Mouse (Mus musculus) CD8-positive naive resting alpha-beta T cell, adult 2 months (primary cell): ENCODE data around the gene Ate1.
"Not testable (repeated sequence)": the region's sequence is repeated elsewhere in the genome, so short reads cannot be mapped to it uniquely, and the experiment has no call there.

Experiments used
- DNase-seq, 2 experiments: peaks; one replicate each; pipeline ENCODE4 v3.0.0; 2022; ENCODE audit warnings: low read depth in 2 of 2, low spot score in 2 of 2

The Ate1 gene

DNA sequence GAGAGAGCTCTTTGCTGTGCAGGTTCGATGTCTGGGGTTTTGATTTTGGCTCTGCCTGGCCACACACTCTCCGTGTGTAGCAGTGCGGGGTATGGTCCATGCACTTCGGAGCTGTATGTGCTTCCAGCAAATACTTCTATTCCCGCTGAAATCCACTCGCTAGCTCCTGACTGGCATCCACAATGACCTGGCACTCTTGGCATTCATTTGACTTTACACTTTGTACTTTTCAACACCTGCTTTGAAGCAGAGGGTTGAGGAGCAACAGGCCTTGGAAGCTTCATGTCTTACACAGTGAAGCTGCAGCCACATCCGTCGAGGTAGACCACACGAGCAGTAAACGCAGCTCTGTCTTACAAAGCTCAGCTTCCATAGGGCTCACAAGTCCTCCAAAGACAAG lies 112.5 kb downstream of the Ate1 start:
- no peak for DNase-seq

DNA sequence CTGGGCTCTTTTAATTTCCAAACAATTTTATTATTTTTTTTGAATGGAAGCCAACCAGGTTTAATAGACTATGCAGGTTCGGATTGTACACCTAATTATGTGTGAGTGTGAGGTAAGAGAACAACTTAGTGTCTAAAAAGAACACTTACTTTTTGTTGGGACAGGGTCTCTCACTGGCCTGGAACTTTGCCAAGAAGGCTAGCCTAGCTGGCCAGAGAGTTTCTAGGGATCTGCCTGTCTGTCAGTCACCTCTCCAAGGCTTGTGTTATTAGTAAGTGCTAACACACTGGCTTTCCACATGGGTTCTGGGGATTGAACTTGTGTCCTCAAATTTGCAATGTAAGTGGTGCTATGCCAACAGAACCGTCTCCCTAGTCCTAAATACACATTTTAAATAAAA lies 116.8 kb downstream of the Ate1 start:
- DNase-seq, result no peak

- no peak for DNase-seq
Measured at GRCm38 (mm10) chr7:130394697-130395096, 125.5 kb downstream of the Ate1 start.

GRCm38 (mm10) chr7:130390060-130390459 lies 130.1 kb downstream of the Ate1 start:
- not testable (repeated sequence) for DNase-seq

DNA sequence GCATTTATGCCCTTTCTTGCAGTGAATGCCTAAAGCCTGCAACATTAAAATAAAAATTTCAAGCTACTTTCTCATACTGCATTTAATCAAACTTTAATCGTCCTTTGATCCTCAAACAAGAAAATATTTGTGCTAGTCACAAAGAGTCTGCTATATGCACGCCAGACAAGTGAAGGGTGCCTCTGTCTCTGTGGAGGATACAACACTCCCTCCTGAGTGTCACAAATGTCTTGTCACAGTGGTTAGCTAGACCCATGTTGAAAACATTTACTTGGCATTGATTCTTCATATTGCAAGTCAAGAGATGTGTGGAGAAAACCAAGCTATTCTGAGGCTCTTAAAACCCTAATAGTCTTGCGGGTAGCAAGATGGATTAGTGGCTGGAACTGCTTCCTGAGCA lies 133.9 kb downstream of the Ate1 start:
- DNase-seq, result no peak

DNA sequence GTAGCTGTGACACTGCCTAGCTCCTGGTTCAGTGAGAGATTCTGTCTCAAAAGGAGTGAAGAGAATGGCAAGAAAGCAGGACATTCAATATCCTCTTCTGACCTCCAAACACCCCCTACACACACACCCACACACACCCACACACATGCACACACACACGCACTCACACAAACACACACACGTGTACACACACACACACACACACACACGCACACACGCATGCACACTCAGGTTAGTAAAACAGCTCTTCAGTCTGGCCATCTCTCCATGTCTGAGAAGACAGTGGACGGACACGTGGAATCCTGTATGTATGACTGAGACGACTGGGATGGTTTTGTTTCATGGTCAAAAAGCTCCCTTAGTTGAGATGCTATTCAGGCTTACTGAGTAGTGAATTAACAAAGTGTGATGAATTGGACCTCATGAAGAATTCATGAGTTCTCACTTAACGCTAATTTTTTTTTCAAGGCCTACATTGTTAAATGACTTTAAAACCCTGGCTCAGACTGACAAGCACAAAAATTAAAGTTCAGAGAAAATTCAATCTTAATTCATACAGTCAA lies 134.4 kb downstream of the Ate1 start:
- no peak for DNase-seq

- DNase-seq, result no peak
Measured at GRCm38 (mm10) chr7:130382126-130382525, 138.0 kb downstream of the Ate1 start.

DNA sequence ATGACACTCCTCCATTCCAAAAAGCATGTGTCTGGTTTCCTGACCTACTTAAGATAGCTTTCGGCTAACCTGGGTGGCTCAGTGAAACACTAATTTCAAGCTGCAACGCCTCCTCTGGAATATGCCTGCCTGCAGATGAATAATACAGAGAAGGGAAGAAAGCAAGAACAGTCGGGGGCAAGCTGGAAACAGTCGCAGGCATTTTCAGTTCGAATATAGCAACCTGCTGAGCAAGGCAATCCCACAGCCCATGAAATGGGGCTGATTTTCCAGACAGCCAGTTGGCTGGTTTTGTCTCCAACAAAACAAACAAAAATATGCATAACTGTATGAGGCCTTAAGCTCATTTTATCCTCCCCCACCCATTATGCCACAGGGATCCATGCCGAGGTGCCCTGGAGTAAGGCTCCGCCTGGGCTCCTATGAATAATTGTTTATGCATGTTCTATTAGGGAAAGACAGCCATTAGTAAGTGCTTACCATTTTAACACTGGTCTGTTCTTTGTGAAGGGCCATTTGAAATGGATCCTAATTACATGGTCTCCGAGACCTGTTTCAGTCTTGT lies 138.7 kb downstream of the Ate1 start:
- no peak for DNase-seq

DNA sequence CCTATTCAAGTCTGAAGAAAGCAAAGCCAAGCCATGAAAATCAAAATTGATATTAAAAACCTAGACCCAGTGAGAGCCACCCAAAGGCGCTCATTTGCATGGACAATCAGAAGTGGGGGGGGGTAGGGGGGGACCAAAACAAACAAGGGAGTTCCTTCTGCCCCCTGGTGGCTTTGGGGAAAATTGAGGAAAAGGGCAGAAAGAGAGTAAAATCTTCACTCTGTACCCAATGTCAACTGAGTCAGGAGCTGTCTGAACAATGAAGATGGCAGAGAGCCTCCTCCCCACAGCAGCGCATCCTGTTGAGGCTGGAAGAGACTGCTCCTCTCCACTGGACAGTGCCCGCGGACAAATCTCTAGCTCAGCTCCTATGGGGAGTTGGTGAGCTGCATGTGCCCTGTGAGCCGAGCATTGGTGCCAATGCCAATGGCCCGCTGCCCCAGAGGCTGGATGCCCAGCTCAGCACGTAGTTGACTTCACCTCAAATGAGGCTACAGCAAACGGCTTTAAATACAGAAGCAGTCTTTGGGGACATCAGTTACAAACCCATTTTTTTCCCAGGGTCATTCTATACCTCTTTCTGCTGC lies 139.3 kb downstream of the Ate1 start:
- DNase-seq, result no peak

DNA sequence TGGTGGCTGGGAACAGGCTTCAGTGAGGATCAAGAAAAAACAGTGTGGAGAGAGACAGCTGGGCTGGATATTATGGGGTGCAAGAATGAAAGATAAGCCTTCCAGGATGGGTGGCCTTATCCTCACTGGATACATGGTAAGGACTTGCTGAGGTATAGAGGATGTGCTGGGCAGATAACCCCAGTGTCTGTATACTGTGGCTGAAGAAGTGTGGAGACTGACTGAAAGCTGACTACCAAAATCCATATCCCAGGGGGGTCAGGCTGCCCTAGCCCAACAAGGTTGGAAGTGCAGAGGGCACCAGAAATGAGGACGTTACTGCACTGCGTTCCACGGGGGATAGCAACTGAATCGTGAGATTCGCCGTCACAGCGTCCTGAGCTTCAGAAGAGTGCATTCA lies 139.8 kb downstream of the Ate1 start:
- DNase-seq, result no peak

GRCm38 (mm10) chr7:130379886-130380285 lies 140.3 kb downstream of the Ate1 start:
- DNase-seq, result no peak

GRCm38 (mm10) chr7:130378308-130378707 lies 141.9 kb downstream of the Ate1 start:
- no peak for DNase-seq

- no peak for DNase-seq
Measured at GRCm38 (mm10) chr7:130374311-130374710, 145.9 kb downstream of the Ate1 start.

DNA sequence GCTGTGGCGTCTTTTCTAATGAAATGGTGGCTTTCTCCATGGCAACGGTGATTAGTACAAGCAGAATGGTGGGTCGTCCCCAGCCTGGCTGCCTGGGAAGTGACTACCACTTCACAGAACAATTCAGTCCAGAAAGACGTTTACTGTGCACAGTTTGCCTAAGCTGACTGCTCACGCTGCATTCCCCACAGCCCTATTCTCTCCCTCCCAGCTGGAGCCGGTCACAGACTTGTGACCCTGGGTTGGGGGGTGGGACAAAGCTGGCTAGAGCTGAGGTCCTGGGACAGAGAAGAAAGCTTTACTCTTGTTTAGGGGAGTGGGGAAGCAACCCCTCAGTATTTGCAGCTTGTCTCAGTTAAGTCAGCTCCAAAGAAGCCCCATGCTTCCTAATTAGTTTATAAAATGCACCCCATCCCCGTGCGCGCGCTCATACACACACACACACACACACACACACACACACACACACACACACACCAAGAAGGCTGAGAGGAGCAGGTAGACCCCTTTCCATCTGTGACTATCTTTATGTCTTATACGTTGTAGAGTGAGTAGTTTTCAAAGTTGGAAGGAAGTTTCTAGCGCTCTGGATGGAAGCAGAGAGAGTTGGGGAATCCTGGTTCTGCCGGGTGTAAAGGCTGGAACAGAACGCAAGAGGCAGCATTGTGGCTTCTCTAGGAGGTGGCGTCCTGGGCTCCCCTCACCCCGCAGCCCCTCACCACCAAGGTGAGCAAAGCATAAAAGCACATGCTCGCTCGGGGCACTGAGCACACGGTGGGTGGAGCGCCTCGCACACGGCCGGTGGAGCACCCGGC lies 151.1 kb downstream of the Ate1 start:
- no peak for DNase-seq

DNA sequence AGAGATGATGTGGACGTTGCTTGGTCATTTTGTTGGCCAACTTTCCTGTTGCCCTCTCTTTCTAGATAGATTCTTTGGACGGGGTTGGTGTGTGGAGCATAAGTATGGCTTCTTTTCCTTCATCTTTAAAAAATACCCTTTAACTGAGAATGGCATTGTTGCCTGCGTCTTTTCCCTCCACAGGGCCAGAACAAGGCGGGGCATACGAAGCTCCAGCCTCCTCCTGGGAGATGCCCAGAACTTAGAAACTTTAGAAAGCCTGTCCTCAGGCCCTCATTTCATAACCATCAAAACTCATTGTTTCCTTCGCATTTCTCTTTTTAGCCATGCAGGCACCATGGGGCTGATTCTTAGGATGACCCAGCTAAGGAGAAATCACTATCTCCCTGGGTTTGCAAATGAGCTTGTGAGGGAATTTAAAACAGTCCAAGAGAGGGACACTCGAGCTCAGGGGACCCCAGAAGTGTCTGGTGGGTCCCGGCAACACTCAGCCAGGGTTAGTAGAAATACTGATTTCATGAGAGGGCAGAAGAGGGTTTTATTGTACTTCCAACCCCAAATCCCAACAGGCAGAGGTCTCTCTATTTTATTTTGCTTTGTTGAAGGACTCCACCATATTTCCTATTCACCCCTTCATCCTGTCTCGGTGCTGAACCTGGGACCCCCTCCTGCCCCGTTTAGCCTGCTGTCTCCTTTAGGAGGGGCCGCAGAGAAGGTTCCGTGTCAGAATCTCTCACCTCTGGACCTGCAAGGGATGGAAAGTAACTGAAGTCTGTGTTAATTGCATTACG lies 151.9 kb downstream of the Ate1 start:
- no peak for DNase-seq

DNA sequence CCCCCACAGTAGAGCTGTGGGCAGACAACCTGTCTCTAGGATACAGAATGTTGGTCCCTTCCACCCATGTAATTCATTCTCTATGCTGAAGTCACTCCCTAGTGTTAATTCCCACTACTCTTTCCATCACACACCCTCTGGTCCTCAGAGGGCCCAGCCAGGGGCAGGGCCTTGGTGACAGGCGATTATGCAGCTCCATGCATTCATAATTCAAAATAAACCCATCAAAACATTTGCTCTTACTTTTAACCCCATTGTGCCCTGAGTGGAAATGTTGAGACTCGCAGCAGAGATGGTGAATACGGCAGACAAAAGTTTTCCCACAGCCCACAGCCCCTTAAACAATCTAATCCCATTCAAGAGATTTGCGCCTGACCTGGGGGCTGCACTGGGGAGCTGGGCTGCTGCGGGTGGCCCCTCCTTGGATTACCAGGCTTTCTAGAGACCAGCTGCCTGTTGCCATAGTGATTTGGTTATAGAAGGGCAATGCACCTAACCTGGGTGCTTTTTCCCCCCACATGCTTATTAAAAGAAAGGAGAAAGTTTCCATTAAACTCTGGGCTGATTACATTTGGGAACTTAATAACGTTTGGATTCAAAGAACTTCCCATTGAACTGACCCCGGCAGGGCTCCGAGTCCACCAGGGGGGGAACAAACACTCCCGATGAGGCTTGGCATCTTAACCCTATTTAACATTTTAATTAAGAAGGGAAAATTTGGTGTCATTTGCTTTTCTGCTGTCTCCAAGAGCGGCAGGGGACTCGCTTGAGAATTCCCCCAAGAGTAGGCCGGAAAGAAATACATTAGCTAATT lies 152.7 kb downstream of the Ate1 start:
- no peak for DNase-seq

DNA sequence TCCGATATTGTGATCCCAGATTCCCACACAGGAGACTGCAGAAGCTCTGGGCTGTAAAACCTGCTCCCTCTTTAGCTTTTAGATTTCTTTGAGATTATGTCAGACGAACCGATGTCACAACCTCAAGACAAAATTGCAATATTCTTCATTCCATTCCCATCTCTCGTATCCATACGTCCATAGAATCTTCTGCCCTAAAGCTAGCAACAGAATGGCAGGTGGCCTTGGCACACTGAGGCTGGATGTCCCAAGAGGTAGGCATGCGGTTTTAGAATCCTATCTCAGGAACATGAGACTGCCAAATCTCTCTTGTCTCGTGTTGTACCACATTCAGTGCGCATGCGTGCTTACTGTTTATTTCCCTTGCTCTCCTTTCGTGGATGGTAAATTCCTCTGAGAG lies 154.5 kb downstream of the Ate1 start:
- no peak for DNase-seq
